Mouse (Mus musculus) hindbrain, embryonic 16.5 days (tissue): ENCODE measurements around the gene Tulp2. TPM values are rescaled to one million over a fixed set of nuclear protein-coding genes. Genes with fewer than 3 reads are reported as not detected.

Experiments
- ATAC-seq: fragments of 200-750 bp; cut with Nextera tagmentation; 2 replicates; pipeline ENCODE4 v1.8.0; 2017; ENCODE audit warnings: moderate TSS enrichment, moderate library complexity
- H3K27ac ChIP-seq: fragments of 300-500 bp; sonication (generic); 2 replicates; pipeline ENCODE4 v1.5.1; 2014; ENCODE audit warnings: low read depth, mild to moderate bottlenecking, control low read depth, low read length, moderate library complexity
- H3K27me3 ChIP-seq: fragments of 300-500 bp; sonication (generic); replicated peaks from 2 replicates; pipeline ENCODE4 v1.6.1; 2014; ENCODE audit warnings: low read length; ENCODE audit not compliant: control insufficient read depth, insufficient read depth
- H3K36me3 ChIP-seq: fragments of 300-500 bp; sonication (generic); 2 replicates; pipeline ENCODE4 v1.6.1; 2014; ENCODE audit warnings: mild to moderate bottlenecking, low read length, moderate library complexity, mixed read lengths; ENCODE audit not compliant: control insufficient read depth, insufficient read depth
- H3K4me1 ChIP-seq: fragments of 300-500 bp; sonication (generic); 2 replicates; pipeline ENCODE4 v1.6.1; 2014; ENCODE audit warnings: low read depth, low read length; ENCODE audit not compliant: control insufficient read depth, insufficient read depth
- H3K4me2 ChIP-seq: fragments of 300-500 bp; sonication (generic); 2 replicates; pipeline ENCODE4 v1.6.1; 2014; ENCODE audit warnings: mild to moderate bottlenecking, low read length, control low read depth, moderate library complexity
- H3K4me3 ChIP-seq: fragments of 300-500 bp; sonication (generic); 2 replicates; pipeline ENCODE4 v1.5.1; 2014; ENCODE audit warnings: mild to moderate bottlenecking, low read length, control low read depth, moderate library complexity
- H3K9ac ChIP-seq: fragments of 300-500 bp; sonication (generic); 2 replicates; pipeline ENCODE4 v1.6.1; 2014; ENCODE audit warnings: low read depth, mild to moderate bottlenecking, control low read depth, low read length, moderate library complexity
- H3K9me3 ChIP-seq: fragments of 300-500 bp; sonication (generic); 2 replicates; pipeline ENCODE4 v1.6.1; 2014; ENCODE audit warnings: mild to moderate bottlenecking, low read length, moderate library complexity; ENCODE audit not compliant: control insufficient read depth
- WGBS: fragments of 180-500 bp; shearing (Covaris S2); extraction: QIAGEN DNeasy Blood & Tissue Kit; methylation state at CpG from one replicate; pipeline ENCODE4 v1.1.7; 2014; 5-methylcytosine and 5-hydroxymethylcytosine counted together
- polyA plus RNA-seq: library from polyadenylated mRNA; unstranded; fragments of >200 nt; fragmentation: Nextera tagmentation; extraction: Ambion mirVana; gene quantifications from 2 replicates; pipeline ENCODE4 v1.2.1, GENCODE M21; 2015

Tulp2 gene
- polyA plus RNA-seq, 1 experiment from 2014 or later = 0.20 TPM

DNA sequence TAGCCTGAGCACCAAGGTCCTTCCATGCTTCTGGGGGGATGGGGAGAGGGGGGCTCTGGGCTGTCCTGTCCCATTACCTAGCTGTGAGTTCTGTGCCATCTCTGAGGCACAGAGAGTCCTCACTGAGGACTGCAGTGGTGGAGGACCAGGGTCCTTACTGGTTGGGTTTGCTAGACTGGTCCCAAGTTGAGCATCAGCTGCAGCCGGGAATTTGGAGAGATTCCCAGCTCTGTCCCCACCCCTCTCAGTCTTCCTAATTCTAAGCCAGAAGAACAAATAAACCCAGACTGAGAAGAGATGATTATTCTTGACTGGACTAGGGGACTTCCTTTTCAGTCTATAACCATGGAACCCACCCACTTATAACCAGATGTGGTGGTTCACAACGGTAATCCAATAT, 49.0 kb downstream of the Tulp2 start:
- H3K9me3 ChIP-seq = no peaks in the 10 kb centered on the region
- no peak overlapping the region for H3K27ac ChIP-seq
- no peak for ATAC-seq
- peaks cover 4% of the 10 kb centered on the region; the same call in 1 of the 2 replicates for H3K4me1 ChIP-seq
- WGBS = 65% methylated on average over 2 of the region's 2 CpGs
- H3K9ac ChIP-seq = no peak overlapping the region
- no peaks in the 10 kb centered on the region for H3K36me3 ChIP-seq
- H3K4me3 ChIP-seq = no peak overlapping the region
- no peaks in the 10 kb centered on the region for H3K27me3 ChIP-seq
- H3K4me2 ChIP-seq = no peak overlapping the region

DNA sequence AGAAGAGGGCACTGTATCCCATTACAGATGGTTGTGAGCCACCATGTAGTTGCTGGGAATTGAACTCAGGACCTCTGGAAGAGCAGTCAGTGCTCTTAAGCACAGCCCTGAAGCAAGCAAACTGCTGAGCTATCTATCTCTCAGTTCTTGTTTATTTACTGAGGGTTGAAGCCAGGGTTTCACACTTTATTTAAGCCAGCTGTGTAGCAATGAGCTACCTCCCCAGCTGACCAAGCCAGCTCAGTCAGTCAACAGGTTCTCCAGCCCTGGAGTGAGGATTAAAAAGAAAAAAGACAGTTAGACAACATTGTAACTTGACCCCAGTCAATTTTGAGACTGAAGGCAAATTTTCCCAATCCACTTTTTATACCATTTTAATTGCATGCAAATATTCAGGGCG, 54.0 kb downstream of the Tulp2 start:
- no peak for ATAC-seq
- Histone ChIP-seq H3K27me3 (no peaks in the 10 kb centered on the region), H3K4me2 (no peak overlapping the region), H3K9me3 (no peaks in the 10 kb centered on the region), H3K36me3 (no peaks in the 10 kb centered on the region), H3K4me3 (no peak overlapping the region), H3K27ac (no peak overlapping the region), H3K4me1 (peaks cover 5% of the 10 kb centered on the region; the same call in 1 of the 2 replicates), H3K9ac (no peak overlapping the region)
- WGBS = 84% methylated on average over 1 of the region's 1 CpGs

DNA sequence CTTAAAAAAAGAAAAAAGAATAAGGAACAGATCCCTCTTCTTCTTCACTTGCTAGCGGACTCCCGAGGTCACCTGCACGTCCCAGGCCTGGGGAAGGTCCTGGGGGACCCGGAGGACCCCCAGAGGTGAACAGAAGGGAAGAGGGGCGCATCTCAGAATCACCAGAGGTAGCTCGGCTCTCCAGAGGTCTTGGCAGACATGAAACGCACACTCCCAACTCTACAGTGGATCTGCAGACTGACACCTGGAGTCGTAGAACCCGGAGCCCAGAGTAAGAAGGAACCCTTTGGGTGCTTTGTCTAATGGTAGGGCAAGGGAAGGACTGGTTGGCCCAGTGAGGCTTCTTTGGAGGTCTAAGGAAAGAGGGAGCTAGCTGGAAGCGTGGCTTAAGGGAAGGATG, 55.9 kb downstream of the Tulp2 start:
- H3K27ac ChIP-seq = 0 out of 2 replicates have a peak overlapping the region, but pooled peaks have one; percentile 18
- H3K9ac ChIP-seq = peak overlapping the region; percentile 63
- H3K4me3 ChIP-seq = peak overlapping the region; percentile 45
- no peak for ATAC-seq
- H3K4me1 ChIP-seq = peaks cover 5% of the 10 kb centered on the region; the same call in 1 of the 2 replicates
- no peaks in the 10 kb centered on the region for H3K9me3 ChIP-seq
- H3K27me3 ChIP-seq = no peaks in the 10 kb centered on the region
- WGBS = 77% methylated on average over 10 of the region's 10 CpGs
- H3K36me3 ChIP-seq = no peaks in the 10 kb centered on the region
- H3K4me2 ChIP-seq = peak overlapping the region; percentile 61

DNA sequence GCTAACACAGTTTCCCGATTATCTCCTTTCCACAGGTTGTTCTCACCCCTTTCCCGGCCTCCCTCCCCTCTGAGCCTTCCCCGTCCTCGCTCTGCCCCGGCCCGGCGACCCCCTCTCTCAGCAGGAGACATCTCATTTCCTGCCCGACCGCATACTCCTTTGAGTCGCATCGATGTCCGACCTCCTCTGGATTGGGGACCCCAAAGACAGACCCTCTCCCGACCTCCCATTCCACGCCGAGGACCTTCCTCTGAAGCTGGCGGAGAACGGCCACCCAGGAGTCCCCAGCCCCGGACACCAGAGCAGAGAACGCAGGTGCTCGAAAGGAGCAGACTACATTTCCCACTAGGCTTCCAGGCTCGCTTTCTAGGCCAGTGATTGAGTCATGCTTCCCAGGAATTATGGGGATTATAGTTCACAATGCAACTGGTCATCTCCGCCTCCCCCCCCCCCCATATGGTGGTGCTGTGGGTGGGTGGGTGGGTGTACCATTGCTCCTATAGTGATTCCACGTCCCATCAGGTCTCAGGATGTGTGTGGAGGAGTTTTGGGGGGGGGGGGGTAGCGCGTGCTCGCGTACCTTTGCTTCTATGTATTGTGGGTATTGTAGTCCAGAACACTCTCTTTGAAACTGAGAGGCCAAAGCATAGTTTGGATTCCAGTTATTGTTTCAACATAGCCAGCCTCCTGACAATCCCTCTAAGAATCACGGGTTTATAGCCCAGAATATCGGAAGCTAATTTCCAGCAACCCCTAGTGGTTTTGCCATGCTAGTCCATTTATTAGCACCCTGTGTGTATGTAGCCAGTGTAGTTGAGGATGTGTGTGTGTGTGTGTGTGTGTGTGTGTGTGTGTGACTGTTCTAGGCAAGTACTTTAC, 56.7 kb downstream of the Tulp2 start:
- Histone ChIP-seq H3K4me1 (peaks cover 5% of the 10 kb centered on the region; the same call in 1 of the 2 replicates), H3K36me3 (no peaks in the 10 kb centered on the region), H3K27ac (peak overlapping the region; percentile 18; the same call in 1 of the 2 replicates), H3K4me3 (peak overlapping the region; percentile 45), H3K9me3 (no peaks in the 10 kb centered on the region), H3K27me3 (no peaks in the 10 kb centered on the region), H3K9ac (peak overlapping the region; percentile 63), H3K4me2 (peak overlapping the region; percentile 61)
- peak; percentile 95 for ATAC-seq
- 2% methylated on average over 29 of the region's 29 CpGs for WGBS

DNA sequence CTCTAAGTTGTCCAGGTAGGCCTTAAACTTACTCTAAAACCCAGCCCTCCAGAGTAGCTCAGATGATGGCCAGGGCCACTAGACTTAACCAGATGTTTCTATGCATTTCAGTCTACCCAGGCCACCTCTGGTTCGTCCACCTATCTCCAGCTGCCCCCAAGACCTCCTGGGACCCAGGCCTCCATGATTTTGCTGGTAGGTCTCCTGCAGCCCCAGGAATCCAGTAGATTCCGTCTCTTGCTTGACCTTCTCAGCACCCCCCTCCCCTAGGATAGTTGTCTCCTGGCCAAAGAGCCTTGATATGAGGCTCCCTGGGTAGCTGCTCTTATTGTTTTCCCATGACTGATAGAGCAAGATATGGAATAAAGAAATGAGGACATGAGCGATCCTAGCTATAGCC, 57.4 kb downstream of the Tulp2 start:
- H3K4me2 ChIP-seq = no peak overlapping the region; the same call in 1 of the 2 replicates
- no peak overlapping the region for H3K27ac ChIP-seq
- H3K27me3 ChIP-seq = no peaks in the 10 kb centered on the region
- 82% methylated on average over 3 of the region's 3 CpGs for WGBS
- ATAC-seq = no peak; the same call in none of the 2 replicates
- no peaks in the 10 kb centered on the region for H3K9me3 ChIP-seq
- no peak overlapping the region for H3K4me3 ChIP-seq
- H3K9ac ChIP-seq = no peak overlapping the region
- peaks cover 5% of the 10 kb centered on the region; the same call in 1 of the 2 replicates for H3K4me1 ChIP-seq
- no peaks in the 10 kb centered on the region for H3K36me3 ChIP-seq

DNA sequence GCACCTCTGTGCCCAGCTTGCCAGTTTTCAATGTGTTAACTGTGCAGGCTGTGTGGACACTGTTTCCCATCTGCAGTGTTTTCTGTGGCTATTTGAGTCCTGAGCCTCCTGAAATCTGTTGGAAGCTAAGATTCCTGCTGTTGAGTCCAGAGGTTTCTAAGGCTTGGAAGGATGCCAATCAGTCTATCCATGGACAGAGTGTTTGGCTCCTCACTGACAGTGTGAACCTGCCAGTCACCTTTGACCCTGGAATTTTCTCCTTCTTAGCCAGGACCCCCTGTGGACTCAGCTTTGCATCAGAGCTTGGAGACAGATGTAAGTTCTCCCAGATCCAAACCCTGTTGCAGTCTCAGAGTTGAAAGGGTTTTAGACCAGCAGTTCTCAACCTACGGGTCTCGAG, 58.5 kb downstream of the Tulp2 start:
- no peaks in the 10 kb centered on the region for H3K9me3 ChIP-seq
- 79% methylated on average over 2 of the region's 2 CpGs for WGBS

DNA sequence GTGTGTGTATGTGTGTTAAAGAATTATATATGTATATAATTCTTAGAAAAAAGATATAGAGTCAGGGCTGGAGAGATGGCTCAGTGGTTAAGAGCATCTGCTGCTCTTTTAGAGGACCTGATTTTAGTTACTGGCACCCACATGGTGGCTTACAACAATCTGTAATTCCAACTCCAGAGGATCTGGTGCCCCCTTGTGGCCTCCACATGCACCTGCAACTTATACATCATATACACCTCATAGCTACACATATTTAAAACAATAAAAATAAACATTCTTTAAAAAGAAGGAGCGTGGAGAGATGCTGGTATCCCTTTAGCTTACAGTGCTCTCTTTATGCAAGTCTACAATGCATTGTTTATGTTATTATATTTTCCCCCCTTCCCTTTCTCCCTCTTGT, 62.8 kb downstream of the Tulp2 start:
- no peak overlapping the region for H3K4me2 ChIP-seq
- WGBS = 100% methylated on average over 1 of the region's 1 CpGs
- no peak for ATAC-seq
- H3K4me3 ChIP-seq = no peak overlapping the region
- no peak overlapping the region for H3K9ac ChIP-seq
- no peaks in the 10 kb centered on the region for H3K36me3 ChIP-seq
- H3K9me3 ChIP-seq = no peaks in the 10 kb centered on the region
- H3K27ac ChIP-seq = no peak overlapping the region
- H3K27me3 ChIP-seq = no peaks in the 10 kb centered on the region
- H3K4me1 ChIP-seq = no peaks in the 10 kb centered on the region

More for the DNA sequence above, 58.5 kb downstream of the Tulp2 start:
- Histone ChIP-seq H3K4me1 (peaks cover 5% of the 10 kb centered on the region; the same call in 1 of the 2 replicates), H3K4me3 (no peak overlapping the region), H3K27me3 (no peaks in the 10 kb centered on the region), H3K36me3 (no peaks in the 10 kb centered on the region), H3K9ac (no peak overlapping the region), H3K27ac (no peak overlapping the region), H3K4me2 (no peak overlapping the region)
- no peak for ATAC-seq

DNA sequence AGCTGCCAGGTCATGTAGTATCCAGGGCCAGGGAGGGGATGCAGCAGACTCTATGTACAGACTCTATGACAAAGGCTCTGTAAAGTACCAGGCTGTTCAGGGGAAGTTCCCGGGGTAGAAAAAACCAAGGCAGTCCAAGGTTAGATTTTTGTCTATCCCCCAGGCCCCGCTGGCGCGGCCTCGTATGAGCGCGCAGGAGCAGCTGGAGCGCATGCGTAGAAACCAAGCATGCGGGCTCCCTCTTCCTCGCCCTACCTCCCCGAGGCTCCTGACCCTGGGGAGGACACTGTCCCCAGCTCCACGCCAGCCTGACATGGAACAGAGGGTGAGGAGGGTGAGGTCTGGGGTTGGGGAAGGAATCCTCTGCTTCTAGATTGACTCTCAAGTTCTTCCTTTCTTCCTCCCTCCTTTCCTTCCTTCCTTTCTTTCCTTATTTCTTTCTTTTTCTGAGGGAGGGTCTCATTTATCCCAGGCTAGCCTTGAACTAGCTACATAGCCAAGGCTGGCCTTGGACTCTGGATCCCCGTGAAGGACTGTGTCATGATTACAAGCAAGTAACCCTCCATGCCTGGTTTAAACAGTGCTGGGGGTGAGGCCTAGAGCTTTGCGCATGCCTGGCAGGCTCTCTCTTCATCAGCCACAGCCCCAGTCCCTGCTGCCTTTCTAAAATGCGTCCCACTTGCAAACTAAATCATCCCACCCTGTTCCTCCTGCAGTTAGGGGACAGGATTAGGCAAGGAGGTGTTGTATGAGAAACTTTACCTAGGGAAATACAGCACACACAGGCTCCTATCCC, 68.2 kb downstream of the Tulp2 start:
- Histone ChIP-seq H3K9me3 (no peaks in the 10 kb centered on the region), H3K36me3 (no peaks in the 10 kb centered on the region), H3K4me2 (no peak overlapping the region), H3K4me3 (no peak overlapping the region), H3K27ac (no peak overlapping the region), H3K27me3 (no peaks in the 10 kb centered on the region), H3K4me1 (no peaks in the 10 kb centered on the region), H3K9ac (no peak overlapping the region)
- ATAC-seq = no peak
- WGBS = 85% methylated on average over 16 of the region's 16 CpGs
